Mouse (Mus musculus): ENCODE results near the gene Bcl11a.

DNA sequence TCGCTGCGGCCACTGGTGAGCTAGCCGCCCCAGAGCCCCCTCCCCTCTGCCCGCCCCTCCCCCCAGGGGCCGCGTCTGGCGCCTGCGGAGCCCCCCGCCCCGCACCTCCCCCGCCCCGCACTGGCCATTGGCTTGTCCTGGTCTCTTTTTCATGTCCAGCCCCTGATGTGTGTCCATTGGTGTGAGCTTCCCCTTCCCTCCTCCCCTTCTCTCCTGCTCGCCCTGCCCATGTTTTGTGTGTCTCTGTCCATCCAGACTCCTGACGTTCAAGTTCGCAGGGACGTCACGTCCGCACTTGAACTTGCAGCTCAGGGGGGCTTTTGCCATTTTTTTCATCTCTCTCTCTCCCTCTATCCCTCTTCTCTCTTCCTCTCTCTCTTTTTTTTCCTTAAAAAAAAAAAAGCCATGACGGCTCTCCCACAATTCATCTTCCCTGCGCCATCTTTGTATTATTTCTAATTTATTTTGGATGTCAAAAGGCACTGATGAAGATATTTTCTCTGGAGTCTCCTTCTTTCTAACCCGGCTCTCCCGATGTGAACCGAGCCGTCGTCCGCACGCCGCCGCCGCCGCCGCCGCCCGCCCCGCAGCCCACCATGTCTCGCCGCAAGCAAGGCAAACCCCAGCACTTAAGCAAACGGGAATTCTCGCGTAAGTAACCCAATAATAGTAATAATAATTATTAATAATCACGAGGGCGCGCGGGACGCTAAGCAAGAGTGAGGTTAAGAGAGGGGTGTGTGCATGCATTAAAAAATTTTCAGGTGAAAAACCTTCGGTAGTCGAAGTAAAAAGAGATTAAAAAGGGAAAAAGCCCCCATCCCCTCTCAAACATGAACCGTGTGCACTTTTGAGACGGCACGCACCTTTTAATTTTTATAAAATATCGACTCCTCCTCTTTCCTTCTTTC lies at the start of gene Bcl11a:
- TF ChIP-seq CTCF (conservative IDR thresholded peaks at IDR 0.05; ENCODE audit: insufficient read depth, insufficient read length, low read depth, low read length), result no peak
- TF ChIP-seq POLR2A (IDR thresholded peaks at IDR 0.05; ENCODE audit: low read depth, low read length), result no peak

Measured in kidney, adult 2 months (tissue).